Mouse (Mus musculus): ENCODE measurements around the gene Cnn2.

DNA sequence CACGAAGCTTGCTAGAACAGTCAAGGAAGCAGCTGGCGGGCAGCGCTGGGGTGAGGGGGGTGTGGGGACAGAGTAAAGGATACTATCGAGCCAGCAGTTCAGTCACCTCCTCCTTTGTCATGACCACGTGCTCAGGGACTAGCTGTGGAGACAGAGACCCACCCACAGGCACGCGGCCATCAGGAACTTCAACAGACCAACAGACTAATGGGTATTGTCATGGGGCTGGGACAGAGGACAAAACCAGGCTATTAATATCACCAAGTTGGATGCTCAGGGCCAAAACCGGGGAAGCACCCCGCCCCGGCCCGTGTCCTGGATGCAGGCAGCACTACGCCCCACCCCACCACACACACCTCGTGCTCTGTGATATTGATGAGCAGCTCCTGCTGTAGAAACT is 48.4 kb downstream of the Cnn2 start:
- TF ChIP-seq CTCF (IDR thresholded peaks at IDR 0.05; ENCODE audit: borderline replicate concordance, insufficient read depth, low read length) (no peak), POLR2A (IDR thresholded peaks at IDR 0.05; ENCODE audit: low read depth, low read length) (no peak)

Data from embryonic fibroblast, embryonic 13.5 days (primary cell).